Mouse (Mus musculus): ENCODE measurements around the gene Ccdc88c. TPM values are rescaled to one million over a fixed set of nuclear protein-coding genes. Genes with fewer than 3 reads are reported as not detected.

Gene Ccdc88c
- 8.0 TPM in 2 replicates for polyA plus RNA-seq (2015; fragmentation: Nextera tagmentation; extraction: Ambion mirVana)

DNA sequence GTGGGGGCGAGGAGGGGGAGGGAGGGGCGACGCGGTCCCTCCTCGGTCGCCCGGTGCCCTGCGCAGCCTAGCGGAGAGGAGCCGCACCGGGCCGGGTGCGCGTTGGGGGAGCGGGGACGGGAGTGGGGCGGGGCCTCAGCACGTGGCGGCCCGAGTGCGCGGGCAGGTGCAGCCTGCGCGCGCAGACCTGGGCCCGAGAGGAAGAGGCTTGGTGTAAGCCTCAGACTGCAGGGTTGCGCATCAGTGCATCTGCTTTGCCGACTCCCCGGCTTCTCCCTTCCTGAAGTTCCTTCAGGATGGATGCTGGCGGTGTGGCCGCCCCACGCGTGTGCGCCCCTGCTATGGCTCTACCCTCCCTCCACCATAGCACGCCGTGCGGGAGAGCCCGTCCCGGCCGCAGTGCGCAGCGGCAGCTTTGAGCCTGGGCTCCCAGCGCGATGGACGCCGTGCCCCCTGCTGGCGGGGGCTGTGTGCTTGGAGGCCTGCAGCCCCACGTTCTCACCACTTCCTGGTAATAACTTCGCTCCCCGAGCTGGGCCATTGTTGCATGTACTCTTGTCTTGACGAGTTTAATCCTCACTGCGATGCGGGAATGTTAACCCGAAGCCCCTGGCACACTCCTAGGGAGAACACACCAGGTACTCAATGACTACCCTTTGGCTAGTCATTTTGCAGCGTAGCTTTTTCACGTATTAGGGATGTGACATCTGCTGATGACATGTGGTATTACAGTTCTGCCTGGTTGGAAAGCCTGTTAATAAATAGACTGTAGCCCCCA is at the start of gene Ccdc88c:
Ccdc88c (minus strand) TSS at position 103 of the 778 bp plus-strand sequence.

DNA sequence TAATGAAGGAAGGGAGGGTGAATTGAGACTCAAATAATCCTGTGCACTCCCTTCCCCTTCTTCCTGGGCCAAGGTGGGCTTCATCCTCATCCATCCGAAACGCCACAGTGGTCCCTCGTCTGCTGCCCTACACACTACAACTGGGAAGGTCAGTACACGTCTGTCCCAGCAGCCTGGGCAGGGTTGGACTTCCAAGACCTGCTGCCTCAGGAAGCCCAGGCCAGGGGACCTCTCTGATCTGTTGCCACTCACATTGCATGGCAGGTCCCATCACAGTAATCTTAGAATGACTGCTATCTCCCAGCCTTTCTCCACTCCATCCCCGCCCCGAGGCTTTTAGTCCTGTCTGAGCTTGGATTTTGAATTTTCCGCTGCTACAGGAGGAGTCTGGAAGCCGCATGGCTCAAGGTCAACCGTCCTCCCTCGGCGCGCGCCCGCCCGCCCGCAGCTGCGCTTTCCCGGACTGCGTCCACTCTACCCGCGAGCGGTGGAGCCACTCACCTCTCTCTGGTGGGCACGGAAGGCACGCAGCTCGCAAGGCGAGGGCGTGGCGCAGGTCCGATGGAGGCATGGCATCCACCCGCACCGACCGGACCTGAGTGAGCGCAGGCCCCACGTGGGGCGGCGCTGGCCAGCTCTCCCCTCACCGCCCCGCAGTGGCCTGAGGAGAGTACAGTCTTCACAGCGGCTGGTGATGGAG is 121.1 kb downstream of the Ccdc88c start, which contains the start of gene Gpr68:
Gpr68 (minus strand) TSS at position 601 of the 700 bp plus-strand sequence.

MicroRNA genes within 50 kb of the gene (microRNA counts, 519-probe panel; counts per million panel counts)
- microRNA mmu-miR-1190 = 40.5 counts per million

Small RNAs within 50 kb of the gene (microRNA-seq; reads per million reads assigned to microRNA genes)
- not detected for gene Mir1190

Other genes starting within 250 kb of the Ccdc88c start
- 4.0 and 4.2 TPM in 2 replicates for gene Dglucy, start 250.0 kb downstream of the Ccdc88c start, polyA plus RNA-seq (2015; fragmentation: Nextera tagmentation; extraction: Ambion mirVana)
- 9.9 and 11.4 TPM in 2 replicates for gene Gpr68, start 120.9 kb downstream of the Ccdc88c start, polyA plus RNA-seq (2015; fragmentation: Nextera tagmentation; extraction: Ambion mirVana)
- gene Ppp4r3a, start 54.6 kb upstream of the Ccdc88c start, polyA plus RNA-seq (2015; fragmentation: Nextera tagmentation; extraction: Ambion mirVana) = 16.0 and 17.6 TPM in 2 replicates